Mouse (Mus musculus) embryonic fibroblast, embryonic 13.5 days (primary cell): ENCODE measurements at regions not wholly inside any gene's neighbourhood (a gene's known extent, or its start where the extent isn't known, plus 50 kb on each side); places are given as distances from the start of the nearest gene placed in this dataset.

ENCODE experiments used
- CTCF ChIP-seq: IDR thresholded peaks from 2 replicates; pipeline ENCODE4 v1.5.1; 2011; ENCODE audit warnings: mild to moderate bottlenecking, control low read depth, low read length, moderate library complexity, borderline replicate concordance; ENCODE audit not compliant: insufficient read depth
- POLR2A ChIP-seq: IDR thresholded peaks from 2 replicates; pipeline ENCODE4 v1.6.1; 2011; ENCODE audit warnings: low read depth, mild to moderate bottlenecking, control low read depth, low read length, moderate library complexity

DNA sequence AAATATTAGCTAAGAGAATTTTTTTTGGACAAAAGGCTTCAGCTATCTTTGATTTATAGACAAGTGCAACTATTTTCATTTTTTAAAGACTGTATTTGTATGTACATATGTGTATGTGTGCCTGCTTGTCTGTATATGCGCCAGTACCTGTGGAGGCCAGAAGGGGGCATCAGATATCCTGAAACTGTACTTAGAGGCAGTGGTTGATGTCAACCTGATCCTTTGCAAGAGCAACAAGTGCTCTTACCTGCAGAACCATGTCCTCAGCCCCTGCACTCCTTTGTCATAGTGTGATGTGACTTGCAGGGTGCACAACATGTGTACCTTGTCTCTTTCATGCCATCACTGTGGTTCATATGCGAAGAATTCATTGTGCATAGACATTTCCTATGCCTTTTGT lies 379.5 kb downstream of the Bckdhb start:
- no peak for TF ChIP-seq POLR2A
- TF ChIP-seq CTCF, result no peak
